Mouse (Mus musculus) ES-Bruce4 (cell line): ENCODE measurements around the gene Rptor.

ENCODE experiments used
- CTCF ChIP-seq: IDR thresholded peaks from one replicate; pipeline ENCODE4 v1.8.1; 2011; ENCODE audit warnings: low read depth, low read length
- POLR2A ChIP-seq: IDR thresholded peaks from one replicate; pipeline ENCODE4 v1.8.1; 2011; ENCODE audit warnings: low read length; ENCODE audit not compliant: insufficient read depth

GRCm38 (mm10) chr11:119607464-119607863 is 4.8 kb downstream of the Rptor start:
- TF ChIP-seq CTCF (no peak), POLR2A (no peak)
